Mouse (Mus musculus) kidney, adult 2 months (tissue): Measurements from ENCODE around the gene 6030458C11Rik.

Source experiments
- CTCF ChIP-seq: fragments of 200-500 bp; conservative IDR thresholded peaks from 2 replicates; pipeline ENCODE4 v1.5.1; 2011; ENCODE audit warnings: low read depth, mild to moderate bottlenecking, control low read depth, low read length, moderate library complexity, mixed read lengths; ENCODE audit not compliant: insufficient read depth, insufficient read length
- POLR2A ChIP-seq: fragments of 200-500 bp; IDR thresholded peaks from one replicate; pipeline ENCODE4 v1.6.1; 2011; ENCODE audit warnings: low read depth, low read length, control low read depth

- TF ChIP-seq POLR2A (no peak), CTCF (no peak)
Observed at GRCm38 (mm10) chr15:12823455-12824119, 862 bp downstream of the 6030458C11Rik start.
